Mouse (Mus musculus) heart, adult 2 months (tissue): ENCODE results near the gene Fam71f1. TPM values are rescaled to one million over a fixed set of nuclear protein-coding genes. Genes with fewer than 3 reads are reported as not detected.

Experiments
- DNase-seq, 2 experiments: peaks; one replicate each; pipeline ENCODE4 v3.0.0; 2021
- H3K27ac ChIP-seq: fragments of 200-600 bp; 2 replicates; pipeline ENCODE4 v1.8.1; 2022
- H3K27me3 ChIP-seq: fragments of 200-500 bp; 2 replicates; pipeline ENCODE4 v1.6.1; 2012; ENCODE audit warnings: mild to moderate bottlenecking, low read length, inconsistent platforms, mixed read lengths; ENCODE audit not compliant: control insufficient read depth, insufficient read depth
- H3K36me3 ChIP-seq: fragments of 200-500 bp; 2 replicates; pipeline ENCODE4 v1.6.1; 2012; ENCODE audit warnings: low read length, inconsistent platforms; ENCODE audit not compliant: control insufficient read depth, insufficient read depth
- H3K4me1 ChIP-seq: fragments of 200-500 bp; 2 replicates; pipeline ENCODE4 v1.6.1; 2011; ENCODE audit warnings: low read length; ENCODE audit not compliant: control insufficient read depth, insufficient read depth
- H3K4me3 ChIP-seq: fragments of 200-600 bp; 2 replicates; pipeline ENCODE4 v1.8.1; 2022
- H3K79me2 ChIP-seq: fragments of 200-500 bp; replicated peaks from 2 replicates; pipeline ENCODE4 v1.6.1; 2012; ENCODE audit warnings: mild to moderate bottlenecking, inconsistent platforms, low read length, moderate library complexity, mixed read lengths; ENCODE audit not compliant: control insufficient read depth, insufficient read depth
- H3K9ac ChIP-seq: fragments of 200-500 bp; 2 replicates; pipeline ENCODE4 v1.6.1; 2012; ENCODE audit warnings: low read depth, mild to moderate bottlenecking, control low read depth, inconsistent platforms, low read length, mixed read lengths
- CTCF ChIP-seq: fragments of 200-600 bp; IDR thresholded peaks from 2 replicates; pipeline ENCODE4 v1.8.1; 2022; ENCODE audit warnings: antibody characterized with exemption, mild to moderate bottlenecking, moderate library complexity
- EP300 ChIP-seq: fragments of 200-500 bp; IDR thresholded peaks from 2 replicates; pipeline ENCODE4 v1.6.1; 2011; ENCODE audit warnings: low read depth, low read length, control low read depth; ENCODE audit not compliant: insufficient read depth
- POLR2A ChIP-seq: fragments of 200-500 bp; IDR thresholded peaks from 2 replicates; pipeline ENCODE4 v1.6.1; 2011; ENCODE audit warnings: mild to moderate bottlenecking, low read depth, low read length, control low read depth; ENCODE audit not compliant: insufficient read depth
- WGBS: fragments of 180-500 bp; shearing (Covaris S2); methylation state at CpG from one replicate; pipeline ENCODE4 v1.1.7; 2018; 5-methylcytosine and 5-hydroxymethylcytosine counted together
- intact Hi-C: fragments of 180-260 bp; cut with DNase I; formaldehyde crosslinking; loops from one replicate; pipeline ENCODE4 v1.15.1; 2025
- polyA plus RNA-seq: library from polyadenylated mRNA; depleted of rRNA; stranded (reverse); fragments of >200 nt; gene quantifications from 2 replicates; pipeline ENCODE4 v1.2.3, GENCODE M21; 2012
- total RNA-seq, 2 experiments: library from RNA; stranded (reverse); gene quantifications; 2 replicates each; pipeline ENCODE4 v1.2.3; 2021

Fam71f1 gene
- total and polyA plus RNA-seq, 3 experiments = 0.12 TPM; not detected in 2

DNA sequence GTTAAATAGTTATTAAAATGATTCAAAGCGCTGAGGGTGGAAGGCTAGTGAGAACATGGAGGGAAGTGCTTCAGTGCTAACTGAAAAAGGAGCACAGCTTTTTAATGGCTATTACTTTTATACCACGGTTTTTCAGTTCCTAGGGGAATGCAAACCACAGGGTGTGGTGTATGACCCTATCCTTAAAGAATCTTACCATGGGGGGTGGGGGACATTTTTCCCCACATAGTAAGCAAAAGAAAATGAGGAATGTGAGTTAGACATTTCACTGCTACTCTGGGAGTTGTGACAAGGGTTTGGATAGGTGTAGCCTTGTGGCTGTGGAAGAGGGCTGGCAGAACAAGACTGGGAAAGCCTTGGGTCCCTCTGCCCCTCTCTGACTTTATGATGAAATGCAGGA, 1.7 kb upstream of the Fam71f1 start:
- Histone ChIP-seq H3K27me3 (no peaks in the 10 kb centered on the region), H3K4me1 (peaks cover 1% of the 10 kb centered on the region; the same call in 1 of the 2 replicates), H3K9ac (no peak overlapping the region), H3K36me3 (no peaks in the 10 kb centered on the region), H3K79me2 (no peaks in the 10 kb centered on the region), H3K27ac (no peak overlapping the region), H3K4me3 (no peak overlapping the region)
- TF ChIP-seq POLR2A = no peak
- TF ChIP-seq CTCF = no peak
- no peak for TF ChIP-seq EP300
- no peak for DNase-seq
- 61% methylated on average over 2 of the region's 2 CpGs for WGBS
- intact Hi-C loops = no loop called here

DNA sequence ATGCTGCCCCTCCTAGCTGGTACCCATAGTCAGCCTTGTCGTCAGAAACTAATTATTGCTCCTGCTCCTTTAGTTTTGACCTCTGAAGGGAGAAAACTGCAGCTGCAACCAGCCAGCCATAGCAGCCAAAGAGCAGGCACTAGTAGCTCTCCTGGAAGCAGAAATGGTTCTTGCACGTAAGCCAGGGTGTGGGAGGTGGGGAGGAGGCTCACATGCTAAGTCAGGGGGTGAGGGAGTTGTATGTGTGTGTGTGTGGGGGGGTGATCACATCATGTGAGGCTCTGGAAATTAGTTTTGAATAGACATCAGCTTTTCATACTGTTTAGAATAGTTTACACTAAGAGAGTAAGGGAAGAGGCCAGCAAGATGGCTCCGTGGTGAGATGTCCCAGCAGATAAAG, 999 bp upstream of the Fam71f1 start:
- no peaks in the 10 kb centered on the region for H3K79me2 ChIP-seq
- peaks cover 1% of the 10 kb centered on the region; the same call in 1 of the 2 replicates for H3K4me1 ChIP-seq
- no peaks in the 10 kb centered on the region for H3K27me3 ChIP-seq
- 73% methylated on average over 3 of the region's 3 CpGs for WGBS
- H3K9ac ChIP-seq = no peak overlapping the region
- H3K36me3 ChIP-seq = no peaks in the 10 kb centered on the region
- intact Hi-C loops = no loop called here
- DNase-seq = no peak
- no peak overlapping the region for H3K27ac ChIP-seq
- TF ChIP-seq EP300 = no peak
- TF ChIP-seq POLR2A = no peak
- no peak for TF ChIP-seq CTCF
- H3K4me3 ChIP-seq = no peak overlapping the region

DNA sequence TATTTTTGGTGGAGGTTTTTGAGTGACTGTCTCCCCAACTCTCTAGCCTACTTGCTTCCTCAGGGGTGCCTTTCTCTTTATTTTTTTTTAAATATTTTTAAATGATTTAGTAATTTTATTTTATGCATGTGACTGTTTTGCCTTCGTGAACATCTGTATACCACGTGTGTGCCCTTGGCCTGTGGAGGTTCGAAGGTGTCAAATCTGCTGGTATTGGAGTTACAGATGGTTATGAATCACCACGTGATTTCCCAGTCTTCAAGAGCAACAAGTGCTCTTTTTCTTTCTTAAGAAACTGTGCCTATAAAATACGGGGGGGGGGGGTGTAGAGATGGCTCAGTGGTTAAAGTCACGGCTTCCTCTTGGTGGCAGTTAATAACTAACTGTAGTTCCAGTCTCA, 2.6 kb downstream of the Fam71f1 start:
- Histone ChIP-seq H3K79me2 (no peaks in the 10 kb centered on the region), H3K9ac (no peak overlapping the region), H3K27me3 (no peaks in the 10 kb centered on the region), H3K36me3 (no peaks in the 10 kb centered on the region), H3K27ac (no peak overlapping the region), H3K4me1 (no peaks in the 10 kb centered on the region; the same call in 1 of the 2 replicates), H3K4me3 (no peak overlapping the region)
- DNase-seq = no peak
- intact Hi-C loops = no loop called here
- 82% methylated on average over 6 of the region's 6 CpGs for WGBS
- no peak for TF ChIP-seq EP300
- TF ChIP-seq POLR2A = no peak
- TF ChIP-seq CTCF = no peak

DNA sequence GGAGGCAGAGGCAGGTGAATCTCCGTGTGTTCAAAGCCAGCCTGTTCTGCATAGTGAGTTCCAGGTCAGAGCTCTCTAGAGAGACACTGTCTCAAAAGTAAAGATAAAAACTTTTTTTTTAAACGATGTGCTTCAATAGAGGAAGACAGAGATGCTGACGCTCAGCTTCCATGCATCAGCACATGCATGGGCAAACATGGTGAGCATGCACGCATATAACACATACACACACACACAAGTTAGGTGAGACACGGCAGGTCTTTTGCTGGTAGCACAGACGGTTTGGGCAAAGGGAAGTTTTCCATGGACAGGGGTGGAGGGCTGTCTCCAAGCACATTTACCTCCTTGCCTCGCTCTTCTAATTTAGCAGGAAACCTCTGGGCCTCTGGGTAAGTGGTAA, 3.2 kb downstream of the Fam71f1 start:
- H3K27ac ChIP-seq = no peak overlapping the region
- no peak for TF ChIP-seq EP300
- H3K27me3 ChIP-seq = no peaks in the 10 kb centered on the region
- H3K4me1 ChIP-seq = no peaks in the 10 kb centered on the region
- H3K36me3 ChIP-seq = no peaks in the 10 kb centered on the region
- 94% methylated on average over 7 of the region's 7 CpGs for WGBS
- no peak for DNase-seq
- no peaks in the 10 kb centered on the region for H3K79me2 ChIP-seq
- intact Hi-C loops = no loop called here
- H3K9ac ChIP-seq = no peak overlapping the region
- no peak overlapping the region for H3K4me3 ChIP-seq

DNA sequence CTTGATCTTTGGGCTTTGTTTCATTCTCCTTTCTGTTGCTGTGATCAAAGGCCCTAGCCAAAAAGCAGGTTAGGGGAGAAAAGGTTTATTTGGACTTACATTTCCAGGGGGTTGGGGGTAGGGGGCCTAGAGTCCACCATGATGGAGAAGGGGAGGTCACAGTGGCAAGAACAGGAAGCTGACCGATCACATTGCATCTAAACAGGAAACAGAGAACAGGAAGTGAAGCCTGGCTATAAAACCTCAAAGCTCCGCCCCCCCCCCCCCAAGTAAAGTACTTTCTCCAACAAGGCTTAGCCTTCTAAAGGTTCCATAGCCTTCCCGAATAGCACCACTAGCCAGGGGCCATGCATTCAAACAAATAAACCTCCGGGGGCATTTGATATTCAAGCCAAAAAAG, 3.8 kb downstream of the Fam71f1 start:
- Histone ChIP-seq H3K27ac (no peak overlapping the region), H3K4me3 (no peak overlapping the region), H3K79me2 (no peaks in the 10 kb centered on the region), H3K9ac (no peak overlapping the region), H3K4me1 (no peaks in the 10 kb centered on the region), H3K27me3 (no peaks in the 10 kb centered on the region), H3K36me3 (no peaks in the 10 kb centered on the region)
- 52% methylated on average over 4 of the region's 4 CpGs for WGBS
- TF ChIP-seq CTCF (no peak), EP300 (no peak), POLR2A (no peak)
- DNase-seq = no peak
- intact Hi-C loops = no loop called here

DNA sequence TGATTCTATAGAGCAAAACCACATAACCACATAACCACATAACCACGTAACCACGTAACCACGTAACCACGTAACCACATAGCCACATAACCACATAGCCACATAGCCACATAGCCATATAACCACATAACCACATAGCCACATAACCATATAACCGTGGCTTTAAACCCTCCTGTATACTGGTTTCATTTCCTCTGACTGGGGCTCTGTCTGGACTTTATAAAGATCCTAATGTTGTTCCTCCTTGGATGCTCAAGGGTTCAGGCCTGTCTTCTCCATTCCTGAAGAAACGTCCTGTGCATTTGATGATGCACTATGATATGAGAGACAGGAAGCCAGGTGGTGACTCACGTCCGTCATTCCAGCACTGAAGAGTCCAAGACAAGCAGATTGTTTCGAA, 8.0 kb downstream of the Fam71f1 start:
- Histone ChIP-seq H3K4me3 (no peak overlapping the region), H3K36me3 (no peaks in the 10 kb centered on the region), H3K9ac (no peak overlapping the region), H3K4me1 (no peaks in the 10 kb centered on the region), H3K27me3 (no peaks in the 10 kb centered on the region), H3K79me2 (no peaks in the 10 kb centered on the region), H3K27ac (no peak overlapping the region)
- intact Hi-C loops = no loop called here
- DNase-seq = no peak
- TF ChIP-seq POLR2A (no peak), CTCF (no peak), EP300 (no peak)
- WGBS = 70% methylated on average over 9 of the region's 9 CpGs
